9 mouse cellular contexts compared by ENCODE assay signal in the genomic region with DNA sequence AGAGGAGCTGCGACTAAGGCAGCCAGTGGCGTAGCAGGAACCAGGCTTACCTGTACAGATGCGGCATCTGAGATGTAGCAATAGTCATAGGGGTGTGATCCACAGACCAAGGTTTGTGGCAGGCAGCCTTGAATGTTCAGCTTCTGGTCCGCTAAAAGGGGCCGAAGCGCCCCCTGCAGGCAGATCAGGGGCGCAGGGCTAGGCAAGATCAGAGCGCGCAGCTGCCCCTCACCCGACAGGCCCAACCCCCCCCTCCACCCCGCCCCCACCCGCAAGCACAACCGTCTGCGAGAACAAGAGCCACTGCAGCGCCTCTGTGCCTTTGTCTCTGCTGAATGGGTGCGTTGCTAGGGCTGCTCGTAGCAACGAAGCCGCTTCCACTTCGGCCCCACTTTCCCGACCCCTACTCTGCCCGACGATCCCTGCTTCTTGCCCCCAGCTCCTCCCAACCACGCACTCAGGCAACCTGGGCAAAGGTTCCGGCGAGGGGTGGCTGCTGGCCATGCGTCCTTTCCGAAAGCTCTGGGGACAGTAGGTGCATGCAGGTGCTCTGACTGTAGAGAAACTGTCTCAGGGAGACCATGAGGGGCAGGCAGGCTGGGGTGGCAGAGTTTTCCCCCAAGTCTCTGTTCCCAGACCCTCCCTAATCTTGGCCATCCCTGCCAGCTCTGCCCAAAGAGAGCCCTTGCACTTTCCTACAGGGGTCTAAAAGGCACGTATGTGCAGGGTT. TPM values are rescaled to one million over a fixed set of nuclear protein-coding genes. Genes with fewer than 3 reads are reported as not detected.
DNase-seq lines count a peak whose midpoint lies in the region; ATAC-seq and TF ChIP-seq lines count a peak whose summit lies in the region.
"Had no signal": no experiment of that assay in that cellular context is flagged by ENCODE, and none has a peak within 500 bp of the region (broad histone marks: within the 10 kb centered on the region; RNA-seq: fewer than 3 reads in every experiment).

No protein-coding gene starts in this region.

- peak overlapping the region; percentile 62 for H3K4me2 ChIP-seq in forebrain, embryonic 13.5 days
- H3K4me2 ChIP-seq in intestine, postnatal 0 days (replicated peaks; ENCODE audit: low read depth), result peak overlapping the region; percentile 60
- peak overlapping the region; percentile 56 for H3K4me2 ChIP-seq in liver, embryonic 15.5 days

- no peaks in the 10 kb centered on the region for H3K36me3 ChIP-seq in kidney, adult 2 months (ENCODE audit: control insufficient read depth, insufficient read depth, low read length)
- no peaks in the 10 kb centered on the region for H3K36me3 ChIP-seq in forebrain, embryonic 13.5 days (ENCODE audit: poor library complexity, severe bottlenecking)
- H3K36me3 ChIP-seq in intestine, postnatal 0 days (ENCODE audit: control insufficient read depth, insufficient read depth), result no peaks in the 10 kb centered on the region
- no peaks in the 10 kb centered on the region for H3K36me3 ChIP-seq in liver, embryonic 15.5 days (replicated peaks)

- H3K9me3 ChIP-seq in forebrain, embryonic 13.5 days (replicated peaks), result no peaks in the 10 kb centered on the region
- no peaks in the 10 kb centered on the region for H3K9me3 ChIP-seq in intestine, postnatal 0 days (ENCODE audit: control insufficient read depth)
- H3K9me3 ChIP-seq in liver, embryonic 15.5 days (replicated peaks), result no peaks in the 10 kb centered on the region

- peak; percentile 41 for TF ChIP-seq CTCF in kidney, adult 2 months (conservative IDR thresholded peaks at IDR 0.05; ENCODE audit: insufficient read depth, insufficient read length, low read depth, low read length)
- TF ChIP-seq CTCF in brain, embryonic 14.5 days (IDR thresholded peaks at IDR 0.05; ENCODE audit: borderline replicate concordance, extremely low read depth, insufficient read depth, insufficient read length), result peak; percentile 87
- TF ChIP-seq CTCF in intestine, postnatal 0 days (IDR thresholded peaks at IDR 0.05; ENCODE audit: low read depth), result peak; percentile 63

- WGBS in kidney, adult 2 months, result 8% methylated on average over 29 of the region's 29 CpGs
- WGBS in forebrain, embryonic 13.5 days, result 2% methylated on average over 29 of the region's 29 CpGs
- WGBS in intestine, postnatal 0 days, result 5% methylated on average over 25 of the region's 29 CpGs
- 4% methylated on average over 29 of the region's 29 CpGs for WGBS in liver, embryonic 15.5 days (ENCODE audit: insufficient replicate concordance)

- H3K4me3 ChIP-seq in kidney, adult 2 months (ENCODE audit: insufficient read depth, low read depth, low read length), result no peak overlapping the region
- peak overlapping the region; percentile 30 for H3K4me3 ChIP-seq in forebrain, embryonic 13.5 days
- peak overlapping the region; percentile 22; the same call in 1 of the 2 replicates for H3K4me3 ChIP-seq in intestine, postnatal 0 days (ENCODE audit: low read depth, low read length)
- peak overlapping the region; percentile 27; the same call in 1 of the 2 replicates for H3K4me3 ChIP-seq in liver, embryonic 15.5 days (replicated peaks)

- ATAC-seq in forebrain, embryonic 13.5 days, result peak; percentile 90
- ATAC-seq in intestine, postnatal 0 days, result no peak
- ATAC-seq in liver, embryonic 15.5 days (ENCODE audit: insufficient read depth), result peak; percentile 25; the same call in 1 of the 2 replicates

- H3K4me1 ChIP-seq in kidney, adult 2 months (ENCODE audit: control insufficient read depth, insufficient read depth, low read length), result no peaks in the 10 kb centered on the region
- H3K4me1 ChIP-seq in forebrain, embryonic 13.5 days, result peaks cover 22% of the 10 kb centered on the region
- H3K4me1 ChIP-seq in intestine, postnatal 0 days (replicated peaks; ENCODE audit: control insufficient read depth, insufficient read depth, low read length), result no peaks in the 10 kb centered on the region
- no peaks in the 10 kb centered on the region for H3K4me1 ChIP-seq in liver, embryonic 15.5 days (replicated peaks)

- DNase-seq in kidney, adult 2 months, result no peak
- no peak for DNase-seq in kidney, adult 8-10 months
- DNase-seq in brain, embryonic 14.5 days (ENCODE audit: low read depth), result peak; percentile 92
- peak; percentile 37 for DNase-seq in right cerebral cortex, adult 2 months (ENCODE audit: low spot score in 2 of 2)
- DNase-seq in urinary bladder, postnatal 14 days (ENCODE audit: low spot score), result no peak

- no peak for TF ChIP-seq POLR2A in kidney, adult 2 months (IDR thresholded peaks at IDR 0.05; ENCODE audit: low read depth, low read length)
- no peak for TF ChIP-seq POLR2A in brain, embryonic 14.5 days (IDR thresholded peaks at IDR 0.05; ENCODE audit: borderline replicate concordance, extremely low read depth, insufficient read depth, insufficient read length, poor library complexity, severe bottlenecking)

- no peak overlapping the region for H3K27ac ChIP-seq in kidney, adult 2 months (ENCODE audit: insufficient read depth, low read depth, low read length)
- H3K27ac ChIP-seq in forebrain, embryonic 13.5 days, result peak overlapping the region; percentile 66
- H3K27ac ChIP-seq in intestine, postnatal 0 days (ENCODE audit: low read depth, low read length), result no peak overlapping the region
- no peak overlapping the region for H3K27ac ChIP-seq in liver, embryonic 15.5 days (replicated peaks)
- H3K27ac ChIP-seq: macrophage had no signal

- no peaks in the 10 kb centered on the region for H3K27me3 ChIP-seq in kidney, adult 2 months (replicated peaks; ENCODE audit: control insufficient read depth, insufficient read depth, low read length)
- peaks cover 51% of the 10 kb centered on the region for H3K27me3 ChIP-seq in forebrain, embryonic 13.5 days
- peaks cover 7% of the 10 kb centered on the region; the same call in 1 of the 2 replicates for H3K27me3 ChIP-seq in intestine, postnatal 0 days (replicated peaks; ENCODE audit: control insufficient read depth, insufficient read depth, low read length)
- peaks cover 59% of the 10 kb centered on the region for H3K27me3 ChIP-seq in liver, embryonic 15.5 days

- peak overlapping the region; percentile 53 for H3K9ac ChIP-seq in forebrain, embryonic 13.5 days
- 0 out of 2 replicates have a peak overlapping the region, but pooled peaks have one; percentile 7 for H3K9ac ChIP-seq in intestine, postnatal 0 days (ENCODE audit: low read depth, low read length)
- H3K9ac ChIP-seq in liver, embryonic 15.5 days, result no peak overlapping the region

RNA-seq across cellular contexts. Expression of a gene that starts 25.4 kb away (rescaled TPM):
- 0.03 and 1.6 TPM in 2 replicates for polyA plus RNA-seq in kidney, adult 2 months (2012; rRNA removed)
- polyA plus RNA-seq in brain, embryonic 14.5 days (2012; rRNA removed), result 1.2 and 2.1 TPM in 2 replicates
- polyA plus RNA-seq in forebrain, embryonic 13.5 days (2015; fragmentation: Nextera tagmentation; extraction: Ambion mirVana), result 1.4 and 2.4 TPM in 2 replicates
- polyA plus RNA-seq in intestine, postnatal 0 days (2015; fragmentation: Nextera tagmentation; extraction: Ambion mirVana), result 0.04 and 0.13 TPM in 2 replicates
- 0.06 TPM in 1 of 2 replicates, not detected in the other for polyA plus RNA-seq in liver, embryonic 15.5 days (2015; fragmentation: Nextera tagmentation; extraction: Ambion mirVana)
- polyA plus RNA-seq: macrophage had no signal

RNA-seq across cellular contexts. Expression of a gene that starts 45.1 kb away (rescaled TPM):
- polyA plus RNA-seq in kidney, adult 2 months (2012; rRNA removed), result 97.9 and 136 TPM in 2 replicates
- polyA plus RNA-seq in brain, embryonic 14.5 days (2012; rRNA removed), result 265 and 300 TPM in 2 replicates
- 348 and 354 TPM in 2 replicates for polyA plus RNA-seq in forebrain, embryonic 13.5 days (2015; fragmentation: Nextera tagmentation; extraction: Ambion mirVana)
- 134 and 148 TPM in 2 replicates for polyA plus RNA-seq in intestine, postnatal 0 days (2015; fragmentation: Nextera tagmentation; extraction: Ambion mirVana)
- 148 and 154 TPM in 2 replicates for polyA plus RNA-seq in liver, embryonic 15.5 days (2015; fragmentation: Nextera tagmentation; extraction: Ambion mirVana)

Comparison
In these comparisons a context has a peak if more than half of its experiments do, and no peak if none do; other contexts are left out.
1. DNase-seq: peak in brain, embryonic 14.5 days (single experiment) and right cerebral cortex, adult 2 months (2 of 2); none in kidney, adult 2 months (single experiment), kidney, adult 8-10 months (0 of 2) and urinary bladder, postnatal 14 days (single experiment).
2. Peak in every context shown above with its lines, with median percentiles within 50 percentile points of each other: CTCF ChIP-seq and H3K4me2 ChIP-seq.